ENCODE assay signal across 23 mouse cellular contexts in the genomic region with DNA sequence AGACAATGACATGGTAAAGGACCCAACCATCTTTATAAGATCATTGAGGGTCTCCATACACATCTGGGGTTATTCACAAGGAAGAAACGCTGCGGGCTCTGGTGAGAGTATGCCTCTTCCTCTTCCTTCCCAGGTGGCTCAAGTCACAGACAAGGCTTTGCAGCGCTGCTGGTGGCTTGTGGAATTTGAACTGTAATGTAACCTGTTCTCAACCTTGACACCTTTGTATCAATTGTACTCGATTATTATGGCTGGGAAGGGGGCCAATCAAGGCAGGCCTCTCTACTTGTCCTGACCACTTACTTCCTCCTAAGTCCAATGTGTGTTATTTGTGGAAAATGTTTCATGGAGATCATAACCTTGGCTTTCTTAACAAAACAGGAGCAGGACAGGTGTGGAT.
"Had no signal": no experiment of that assay in that cellular context is flagged by ENCODE, and none has a peak within 500 bp of the region (broad histone marks: within the 10 kb centered on the region; RNA-seq: fewer than 3 reads in every experiment).

No protein-coding gene starts in this region.

- H3K4me1 ChIP-seq: hindbrain, embryonic 13.5 days; hindbrain, embryonic 15.5 days; limb, embryonic 10.5 days; limb, embryonic 12.5 days had no signal

- ATAC-seq: forebrain, postnatal 0 days; hindbrain, postnatal 0 days had no signal

- H3K9ac ChIP-seq: forebrain, postnatal 0 days; heart, embryonic 12.5 days; hindbrain, embryonic 13.5 days; hindbrain, embryonic 15.5 days; limb, embryonic 12.5 days; liver, embryonic 13.5 days had no signal

- H3K4me2 ChIP-seq: heart, embryonic 12.5 days; hindbrain, embryonic 13.5 days; hindbrain, embryonic 15.5 days; limb, embryonic 12.5 days; liver, embryonic 11.5 days; liver, embryonic 13.5 days had no signal

- H3K4me3 ChIP-seq: heart, embryonic 10.5 days; heart, embryonic 12.5 days; hindbrain, embryonic 13.5 days; hindbrain, embryonic 15.5 days; left cerebral cortex, adult 2 months; limb, embryonic 10.5 days; limb, embryonic 12.5 days; liver, embryonic 13.5 days had no signal

- H3K9me3 ChIP-seq: heart, embryonic 10.5 days; heart, embryonic 12.5 days; hindbrain, embryonic 13.5 days; hindbrain, embryonic 15.5 days; limb, embryonic 10.5 days; limb, embryonic 12.5 days; liver, embryonic 13.5 days had no signal

- DNase-seq: forebrain, postnatal 0 days; gastrocnemius, postnatal 14 days; gastrocnemius, postnatal 36 days; heart, adult 18-20 months; heart, postnatal 10 days; heart, postnatal 36 days; kidney, adult 18-20 months; kidney, adult 8-10 months; kidney, postnatal 10 days; kidney, postnatal 25 days; kidney, postnatal 4 days; layer of hippocampus, adult 9-11 months; liver; liver, embryonic 13.5 days had no signal

- H3K27ac ChIP-seq: heart, embryonic 10.5 days; hindbrain, embryonic 13.5 days; hindbrain, embryonic 15.5 days; hindbrain, postnatal 0 days; left cerebral cortex, adult 2 months; limb, embryonic 10.5 days; limb, embryonic 12.5 days; liver, embryonic 13.5 days had no signal

- H3K36me3 ChIP-seq: heart, embryonic 10.5 days; heart, embryonic 12.5 days; hindbrain, embryonic 13.5 days; hindbrain, embryonic 15.5 days; limb, embryonic 10.5 days; limb, embryonic 12.5 days; liver, embryonic 13.5 days had no signal

- H3K27me3 ChIP-seq: heart, embryonic 12.5 days; hindbrain, embryonic 13.5 days; hindbrain, embryonic 15.5 days; limb, embryonic 12.5 days; liver, embryonic 13.5 days had no signal
